Mouse (Mus musculus): Measurements from ENCODE around the gene Gm9117.
"Not testable (repeated sequence)": the region's sequence is repeated elsewhere in the genome, so short reads cannot be mapped to it uniquely, and the experiment has no call there.

The Gm9117 gene

GRCm38 (mm10) chr3:93943443-93943842 is at the start of gene Gm9117:
TSS of gene Gm9117 (minus strand) at chr3:93943543.
- not testable (repeated sequence) for DNase-seq

GRCm38 (mm10) chr3:93968938-93969337 is 25.6 kb upstream of the Gm9117 start:
- not testable (repeated sequence) for DNase-seq

GRCm38 (mm10) chr3:93961214-93961613 is 17.9 kb upstream of the Gm9117 start, which contains the start of gene Tdpoz5:
TSS of gene Tdpoz5 (minus strand) at chr3:93961314.
- DNase-seq, result not testable (repeated sequence)

DNA sequence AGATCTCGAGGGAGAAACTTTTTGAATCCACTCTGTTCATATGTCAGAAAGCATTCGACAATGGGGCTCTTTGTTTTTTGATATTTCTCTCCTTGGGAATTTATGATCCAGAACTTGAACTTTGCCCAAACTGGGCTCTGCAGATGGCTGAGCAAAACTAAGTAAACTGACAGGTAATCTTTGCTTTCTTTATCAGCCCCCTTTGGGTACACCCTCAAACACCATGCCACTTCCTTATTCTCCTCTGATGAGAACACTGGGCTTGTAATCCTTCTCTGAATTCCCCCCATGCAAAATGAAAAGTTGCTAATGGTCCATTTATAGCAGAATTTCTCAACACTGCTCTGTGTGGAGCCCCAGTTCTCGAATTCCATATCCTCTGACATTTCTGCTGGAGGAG is 5.0 kb downstream of the Gm9117 start:
- DNase-seq, result not testable (repeated sequence)
